Mouse (Mus musculus) C2C12 (cell line): ENCODE measurements around the gene Dffb.

Source experiments
- CTCF ChIP-seq: IDR thresholded peaks from one replicate; pipeline ENCODE4 v1.5.1; 2011; ENCODE audit not compliant: control insufficient read depth, insufficient read depth, insufficient read length
- MYOD1 ChIP-seq: IDR thresholded peaks from one replicate; pipeline ENCODE4 v1.6.1; 2011; ENCODE audit warnings: low read depth; ENCODE audit not compliant: control insufficient read depth, insufficient read length

DNA sequence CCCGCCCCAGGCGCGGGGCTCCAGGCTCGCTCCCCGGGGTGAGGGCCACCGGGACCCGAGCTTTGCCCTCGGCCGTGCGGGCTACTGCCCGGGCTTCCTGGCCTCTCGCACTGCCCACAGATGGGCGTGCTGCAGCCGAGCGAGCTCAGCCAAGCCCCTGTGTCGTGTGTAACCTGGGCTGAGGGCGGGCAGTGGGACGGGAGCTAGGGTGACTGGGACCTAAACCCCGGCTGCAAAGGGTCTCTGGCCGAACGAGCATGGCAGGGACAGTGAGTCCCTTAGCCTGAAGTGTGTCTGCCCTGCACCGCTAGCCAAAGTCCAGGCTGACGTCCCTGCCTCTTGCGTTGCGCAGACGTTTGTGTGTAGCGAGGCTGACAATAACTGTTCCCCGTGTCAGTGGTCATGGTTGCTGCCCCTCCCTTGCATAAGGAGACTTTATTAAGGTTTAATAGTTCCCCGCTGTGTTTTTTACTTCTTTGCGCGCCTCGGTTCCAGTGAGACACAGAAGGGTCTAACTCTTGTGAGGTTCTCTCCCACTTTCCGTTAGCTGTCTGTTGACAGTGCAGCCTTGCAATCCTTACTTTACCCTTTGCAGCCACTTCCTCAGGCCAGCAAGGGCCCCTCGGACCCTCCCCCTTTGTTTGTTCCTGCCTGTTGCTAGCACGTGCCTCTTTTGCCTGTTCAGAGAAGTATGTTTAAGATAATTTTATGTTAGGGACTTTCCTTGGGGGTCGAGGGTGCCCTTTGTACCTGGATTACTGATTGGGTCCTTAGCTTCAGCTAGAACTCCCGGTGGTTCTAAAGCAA, 17.3 kb downstream of the Dffb start:
- TF ChIP-seq CTCF (no peak), MYOD1 (no peak)
